Mouse (Mus musculus) telencephalon, adult 2 months (tissue): Measurements from ENCODE around the gene Nxpe3.
"Not testable (repeated sequence)": the region's sequence is repeated elsewhere in the genome, so short reads cannot be mapped to it uniquely, and the experiment has no call there.

Source experiments
- DNase-seq: peaks from one replicate; pipeline ENCODE4 v3.0.0-alpha.2; 2011; ENCODE audit warnings: low read depth, low spot score

Gene Nxpe3

DNA sequence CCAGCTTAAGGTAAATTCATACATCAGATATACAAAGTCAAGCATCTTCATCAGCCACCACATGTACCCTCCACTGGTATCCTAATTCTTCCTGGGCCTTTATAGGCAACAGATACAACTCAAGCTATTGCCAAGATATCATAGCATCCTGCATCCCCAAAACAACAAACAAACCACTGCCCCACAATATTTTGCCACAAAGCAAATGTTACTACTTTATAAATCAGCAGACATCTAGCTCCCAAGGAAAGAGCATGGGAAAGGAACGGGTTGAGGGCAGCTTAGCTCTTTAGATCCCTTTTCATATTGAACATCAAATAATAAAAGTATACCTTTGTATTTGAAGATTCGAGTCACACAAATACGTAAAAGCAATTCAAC lies 57.0 kb downstream of the Nxpe3 start:
- no peak for DNase-seq

DNA sequence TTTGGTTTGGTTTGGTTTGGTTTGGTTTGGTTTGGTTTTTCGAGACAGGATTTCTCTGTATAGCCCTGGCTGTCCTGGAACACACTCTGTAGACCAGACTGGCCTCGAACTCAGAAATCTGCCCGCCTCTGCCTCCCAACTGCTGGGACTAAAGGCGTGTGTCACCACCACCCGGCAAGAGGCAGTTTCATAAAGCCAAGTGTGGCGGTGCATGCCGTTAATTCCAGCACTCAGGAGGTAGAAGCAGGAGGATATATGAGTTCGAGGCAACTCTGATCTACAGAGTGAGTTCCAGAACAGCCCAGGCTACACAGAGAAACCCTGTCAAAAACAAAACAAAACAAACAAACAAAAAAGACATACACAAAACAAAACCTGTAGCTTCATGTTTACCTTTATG lies 57.4 kb downstream of the Nxpe3 start:
- not testable (repeated sequence) for DNase-seq

DNA sequence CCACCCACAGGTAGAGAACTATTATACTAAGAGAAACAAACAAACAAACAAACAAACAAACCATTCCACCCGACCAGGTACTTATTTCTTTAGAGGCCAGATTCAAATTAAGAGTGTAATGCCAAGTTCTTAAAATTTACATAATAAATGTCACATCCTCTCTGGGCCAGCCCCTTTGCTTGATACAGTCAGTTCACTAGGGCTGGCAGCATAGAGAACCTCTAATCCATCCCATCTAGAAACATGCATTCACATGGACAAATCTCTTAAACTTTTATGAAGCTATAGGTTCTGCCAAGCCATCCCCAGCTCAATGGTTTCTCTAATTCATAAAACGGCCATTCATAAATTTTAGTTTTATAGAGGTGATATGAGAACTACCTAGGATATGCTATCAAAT lies 57.9 kb downstream of the Nxpe3 start:
- DNase-seq, result no peak

DNA sequence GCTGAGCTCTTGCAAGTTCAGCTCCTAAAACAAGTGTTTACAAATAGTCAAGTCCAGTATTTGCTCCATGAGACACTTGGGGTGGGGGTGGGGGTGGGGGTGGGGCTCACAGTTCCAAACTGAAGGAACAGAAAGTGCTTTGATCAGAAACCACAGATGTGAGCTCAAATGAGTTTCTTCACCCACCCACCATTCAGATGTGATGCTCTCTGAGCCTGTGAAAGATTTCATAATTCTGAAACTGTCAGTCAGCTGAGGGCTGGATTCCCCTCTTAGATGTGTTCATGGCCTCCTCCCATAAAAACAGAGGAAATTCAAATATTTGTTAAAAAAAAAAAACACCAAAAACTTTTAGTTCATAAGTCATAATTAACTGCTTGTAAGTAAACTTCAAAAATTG lies 59.3 kb downstream of the Nxpe3 start:
- DNase-seq, result no peak

DNA sequence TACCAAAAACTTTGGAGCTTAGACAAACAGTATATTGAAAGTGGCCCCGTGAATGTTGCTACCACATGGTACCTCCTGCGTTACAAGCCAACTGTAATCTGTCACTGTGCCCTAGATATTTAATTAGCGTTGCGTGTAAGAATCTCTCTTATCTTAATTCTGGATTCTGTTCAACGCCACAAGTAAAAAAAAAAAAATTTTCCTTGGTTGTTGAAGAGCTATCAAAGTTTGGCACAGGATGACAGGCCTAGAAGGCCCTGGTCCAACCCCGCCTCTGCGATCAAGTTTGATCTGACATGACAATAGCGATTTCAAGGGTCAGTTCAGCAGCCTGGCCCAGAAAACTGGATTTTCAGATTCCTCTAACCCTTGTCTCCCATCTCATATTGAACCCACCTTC lies 62.5 kb downstream of the Nxpe3 start:
- no peak for DNase-seq

DNA sequence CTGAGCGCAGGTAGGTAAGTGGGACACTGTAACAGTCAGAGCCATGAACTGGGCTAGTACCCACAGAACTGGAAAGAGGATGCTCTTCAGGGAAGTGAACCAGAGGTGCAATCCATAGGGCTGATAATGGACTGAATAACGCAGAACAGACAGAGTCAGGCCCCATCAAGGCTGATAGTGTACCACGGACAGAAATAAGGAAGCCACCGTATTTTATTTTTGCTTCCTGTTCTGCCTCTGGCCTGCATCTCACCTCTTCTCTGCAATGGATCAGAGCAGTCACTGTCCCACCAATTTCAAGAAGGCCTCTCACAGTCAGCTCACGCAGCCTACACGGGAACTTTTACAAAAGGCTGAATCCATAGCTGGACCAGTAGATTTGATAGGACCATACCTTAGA lies 63.0 kb downstream of the Nxpe3 start:
- no peak for DNase-seq

DNA sequence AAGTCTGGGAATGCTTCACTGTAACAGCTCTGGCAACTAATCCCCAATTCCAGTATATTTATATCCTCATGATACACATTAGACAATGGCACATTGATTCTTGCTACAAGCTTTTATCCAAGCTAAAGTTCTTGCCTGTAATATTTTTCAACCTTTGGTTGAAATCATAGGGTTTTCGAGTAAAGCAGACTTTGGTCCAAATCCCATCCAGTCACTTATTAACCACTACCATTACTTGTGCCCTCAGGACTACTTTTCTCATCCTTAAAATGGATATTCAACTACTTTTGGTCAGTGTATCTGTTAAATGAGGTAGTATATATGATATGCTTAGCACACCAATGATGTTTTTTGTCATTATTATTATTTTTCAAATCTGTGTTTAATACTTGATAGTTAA lies 63.6 kb downstream of the Nxpe3 start:
- no peak for DNase-seq

DNA sequence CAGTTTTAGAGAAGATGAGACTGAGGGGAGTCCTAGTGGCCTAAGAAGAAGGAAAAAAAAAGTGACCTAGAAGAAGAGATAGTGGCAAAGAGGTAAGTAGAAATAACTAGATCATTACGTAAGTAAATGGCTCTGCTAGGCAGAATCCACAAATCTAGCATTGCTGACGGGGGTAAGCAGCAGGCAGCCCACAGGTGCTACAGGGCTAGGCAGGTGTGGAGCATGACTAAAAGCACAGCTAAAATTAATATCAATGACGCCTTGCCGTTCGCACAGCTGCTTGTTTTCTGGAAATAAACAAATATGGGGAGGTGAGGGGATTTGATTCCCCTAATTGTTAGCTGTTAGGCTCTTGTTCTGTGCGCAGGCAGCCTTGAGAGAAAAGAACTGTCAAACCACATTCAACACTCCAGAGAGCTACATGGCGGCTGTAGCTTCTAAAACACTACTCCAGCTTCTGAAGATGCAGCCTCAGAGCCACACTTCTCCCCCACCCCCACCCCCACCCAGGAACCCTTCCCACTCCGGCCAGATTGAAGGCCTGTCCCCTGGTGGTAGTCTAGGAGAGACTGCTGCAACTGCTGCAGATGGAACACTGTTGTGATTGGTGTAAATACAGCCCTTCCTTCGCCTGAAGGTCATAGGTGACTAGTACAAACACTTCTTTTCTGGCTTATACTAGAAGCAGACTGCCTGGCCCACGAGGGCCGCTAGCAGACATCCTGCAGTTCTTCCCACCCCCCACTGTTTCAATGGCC lies 71.5 kb downstream of the Nxpe3 start:
- no peak for DNase-seq

DNA sequence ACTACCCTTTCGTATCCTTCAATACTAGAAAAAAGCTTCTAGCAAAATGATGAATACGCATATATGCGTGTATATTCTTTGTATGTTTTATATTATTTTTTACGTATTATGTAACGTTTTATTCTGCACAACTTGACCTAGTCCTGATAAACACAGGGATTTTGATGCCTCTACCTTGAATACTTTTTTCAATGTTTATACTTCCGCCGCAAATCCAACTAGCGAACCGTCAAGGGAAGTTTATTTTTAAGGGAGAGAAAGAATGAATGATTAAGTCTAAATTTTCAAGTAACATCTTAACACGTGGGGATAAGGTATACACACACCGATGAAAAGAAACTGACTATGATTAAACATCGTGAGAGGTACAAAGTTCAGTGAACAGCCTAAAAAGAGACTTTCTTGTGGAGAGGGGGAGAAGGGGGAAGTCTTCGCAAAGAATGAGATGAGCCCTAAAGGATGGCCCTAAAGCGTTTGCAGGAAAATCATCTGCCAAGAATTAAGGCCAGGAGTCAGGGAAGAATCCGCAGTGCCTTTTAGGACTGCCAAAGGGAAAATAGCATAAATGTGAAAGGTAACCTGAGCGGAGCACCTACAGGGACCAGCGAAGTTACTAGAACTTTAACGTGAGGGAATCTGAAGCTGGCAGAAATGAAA lies 72.2 kb downstream of the Nxpe3 start:
- DNase-seq, result no peak

DNA sequence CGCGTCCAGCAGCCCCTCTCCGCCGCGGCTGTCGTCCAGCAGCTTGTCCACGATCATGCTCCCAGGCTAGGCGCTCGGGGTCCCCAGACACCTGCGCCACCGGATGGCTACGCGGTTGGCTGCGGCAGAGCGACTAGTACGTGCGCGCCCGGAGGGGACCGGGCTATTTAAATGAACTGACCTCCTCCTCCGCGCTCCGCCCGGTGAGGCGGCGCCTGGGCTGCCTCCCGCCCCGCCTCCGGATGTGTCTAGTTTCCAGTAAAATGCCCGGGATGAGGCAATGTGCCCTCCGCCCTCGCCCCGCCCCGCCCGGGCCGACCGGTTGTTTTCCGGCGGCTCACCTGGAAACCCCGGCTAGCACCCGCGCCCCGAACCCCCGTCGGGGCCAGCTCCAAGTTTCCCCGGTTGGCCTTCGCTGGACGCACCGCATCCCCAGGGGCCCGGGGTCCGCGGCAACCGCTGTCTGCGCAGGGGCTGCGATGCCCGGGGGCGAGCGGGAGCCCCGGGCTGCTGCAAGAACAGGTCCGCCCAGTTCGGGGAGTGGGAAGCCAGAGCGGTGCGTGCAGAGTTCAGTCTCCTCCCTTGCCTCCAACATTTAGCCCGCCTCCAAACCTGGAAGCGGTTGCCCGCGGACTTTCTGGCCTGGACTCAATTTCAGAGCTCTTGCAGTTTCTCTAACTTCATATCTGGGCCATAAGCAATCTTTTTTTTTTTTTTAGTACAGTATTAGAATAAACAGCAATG lies 72.9 kb downstream of the Nxpe3 start:
- DNase-seq, result no peak

DNA sequence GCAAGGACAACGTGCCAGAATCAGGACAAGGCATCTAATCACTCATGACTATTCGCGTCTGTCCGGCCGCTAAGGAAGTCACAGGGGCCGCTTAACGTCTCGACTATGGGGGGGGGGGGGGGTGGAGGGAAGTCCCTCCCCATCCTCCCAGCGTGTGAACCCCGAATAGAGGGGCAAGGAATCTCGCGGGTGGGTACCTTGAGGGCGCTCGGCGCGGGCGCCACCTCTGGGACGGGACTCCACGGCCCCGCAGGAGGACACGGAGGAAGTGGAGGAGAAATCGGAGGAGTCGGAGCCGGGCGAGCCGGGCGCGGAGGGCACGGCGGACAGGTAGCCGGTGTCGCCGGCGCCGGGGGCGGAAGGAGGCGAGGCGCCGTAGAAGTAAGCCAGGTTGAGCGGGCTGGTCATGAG lies 73.5 kb downstream of the Nxpe3 start:
- no peak for DNase-seq

DNA sequence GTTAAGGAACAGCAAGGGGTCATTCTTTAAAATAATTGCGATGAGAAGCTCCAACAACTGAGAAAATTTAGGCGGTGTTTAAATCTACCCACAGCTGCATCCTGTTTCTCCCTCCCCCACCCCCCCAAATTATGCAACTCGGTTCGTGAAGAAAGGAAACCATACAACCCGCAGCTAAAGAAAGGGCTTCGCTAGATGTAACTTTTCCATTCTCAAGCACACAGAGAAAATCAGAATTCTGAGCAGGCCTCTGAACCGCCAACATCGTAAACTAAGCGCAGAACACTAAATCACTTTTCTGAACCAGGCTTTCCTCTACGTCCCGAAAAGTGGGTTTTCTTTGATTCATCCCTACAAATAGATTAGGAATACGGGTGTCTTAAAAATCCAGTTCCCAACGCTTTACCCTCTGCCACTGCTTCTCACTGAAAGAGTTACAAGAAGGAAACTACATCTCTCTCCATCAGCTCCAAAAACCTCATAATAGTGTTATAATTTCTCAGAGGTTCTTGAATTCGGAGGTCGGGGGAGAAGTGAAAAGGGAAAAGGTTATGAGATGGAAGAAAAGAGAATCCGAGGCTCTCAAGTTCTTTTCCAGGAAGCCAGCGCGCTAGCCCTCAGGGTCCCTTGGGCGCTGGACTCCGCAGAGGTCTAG lies 74.0 kb downstream of the Nxpe3 start:
- DNase-seq, result no peak

DNA sequence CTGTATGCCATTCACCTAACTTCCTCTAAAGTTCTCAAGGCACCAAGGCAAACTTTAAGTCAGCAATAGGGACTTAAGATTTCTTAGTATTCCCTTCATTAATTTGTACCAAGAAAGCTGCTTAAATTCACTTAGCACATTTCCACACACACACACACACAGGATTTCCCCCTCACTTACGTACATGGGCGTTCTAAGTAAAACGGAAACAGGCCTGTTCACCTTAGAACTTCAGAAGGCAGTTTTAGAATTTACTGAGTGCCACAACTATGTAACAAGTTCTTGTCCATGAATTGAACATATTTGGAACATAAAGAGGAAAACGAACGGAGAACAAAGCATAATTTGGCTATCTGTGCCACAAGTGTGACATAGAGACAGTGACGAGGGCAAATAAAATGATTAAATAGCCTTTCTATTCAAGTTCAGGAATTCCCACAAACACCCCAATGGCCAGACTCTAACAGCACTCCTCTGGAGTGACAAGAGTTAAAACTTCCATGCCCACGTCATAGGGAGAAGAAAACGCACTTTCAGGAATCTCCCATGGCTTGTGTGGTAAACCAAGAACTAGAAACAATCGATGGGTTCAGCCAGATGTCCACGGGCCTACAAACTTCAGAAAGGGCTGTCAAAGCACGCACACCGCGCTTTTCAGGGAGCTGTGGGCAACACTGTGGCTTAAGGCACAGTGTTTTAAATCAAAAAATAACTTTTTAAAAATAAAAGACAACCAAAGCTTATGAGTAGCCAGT lies 74.7 kb downstream of the Nxpe3 start:
- DNase-seq, result no peak

DNA sequence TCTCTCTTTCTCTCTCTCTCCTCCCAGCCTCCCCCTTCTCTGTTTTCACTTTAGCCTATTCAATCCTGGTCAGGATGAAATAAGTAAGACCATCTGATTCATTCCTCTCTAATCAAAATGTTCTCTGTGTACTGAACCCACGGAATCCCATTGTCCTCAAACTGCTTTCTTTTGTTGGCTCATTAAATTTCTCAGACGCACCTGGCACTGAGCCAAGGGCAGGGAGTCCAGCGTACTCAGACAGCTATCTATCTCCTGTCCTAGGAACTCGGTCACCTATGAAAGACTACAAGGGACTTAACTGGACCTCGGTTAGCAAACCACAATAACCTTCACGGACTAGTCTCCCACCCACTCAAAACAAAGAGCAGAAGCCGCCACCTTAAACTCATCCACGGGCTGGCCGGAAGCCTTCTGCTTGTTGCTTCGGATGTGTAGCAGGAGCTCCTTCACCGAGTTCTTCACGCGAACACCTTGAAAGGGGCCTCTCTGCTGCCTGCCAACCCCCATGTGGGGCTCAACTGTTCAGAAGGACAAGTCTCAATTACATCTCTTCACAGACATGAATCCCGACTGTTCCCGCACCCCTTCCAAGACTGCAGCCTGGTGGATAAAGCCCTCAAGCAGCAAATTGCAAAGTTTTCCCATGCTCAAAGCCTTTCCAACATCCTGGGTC lies 75.8 kb downstream of the Nxpe3 start:
- no peak for DNase-seq

DNA sequence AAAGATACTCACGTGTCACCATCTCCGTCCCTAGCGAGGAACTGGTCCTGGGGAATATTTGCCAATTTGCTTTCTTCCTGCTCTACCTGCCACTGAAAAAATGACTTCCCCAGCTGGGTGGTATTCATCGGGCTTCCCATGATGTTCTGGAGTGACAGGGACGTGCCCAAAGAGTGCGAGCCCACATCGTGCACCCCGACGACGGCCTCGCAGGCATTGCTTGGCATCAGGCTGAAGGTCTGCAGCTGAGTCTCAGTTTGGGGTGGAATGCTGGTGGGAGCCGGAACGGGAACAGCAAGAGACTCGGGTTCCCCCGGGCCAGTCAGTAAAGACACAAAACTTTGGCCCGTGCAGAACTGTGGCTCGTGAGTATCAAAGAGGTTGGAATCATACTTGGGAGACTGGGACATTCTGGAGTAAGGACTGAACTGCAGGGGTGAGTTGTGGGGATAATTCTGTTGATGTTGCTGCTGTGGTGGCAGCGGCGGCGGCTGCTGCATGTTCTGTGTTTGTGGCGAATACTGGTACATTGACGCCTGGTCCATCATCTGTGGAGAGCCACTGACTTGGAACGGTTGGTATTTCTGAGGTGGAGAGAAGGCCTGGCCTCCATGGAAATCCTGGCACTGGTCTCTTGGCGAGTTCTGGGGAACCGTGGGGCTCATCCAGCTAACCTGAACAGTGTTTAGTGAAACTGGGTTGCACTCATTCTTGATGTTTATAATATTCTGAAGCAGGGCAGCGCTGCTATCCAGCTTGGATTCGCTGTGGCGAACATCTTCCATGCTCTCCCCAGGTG lies 77.2 kb downstream of the Nxpe3 start:
- DNase-seq, result no peak

DNA sequence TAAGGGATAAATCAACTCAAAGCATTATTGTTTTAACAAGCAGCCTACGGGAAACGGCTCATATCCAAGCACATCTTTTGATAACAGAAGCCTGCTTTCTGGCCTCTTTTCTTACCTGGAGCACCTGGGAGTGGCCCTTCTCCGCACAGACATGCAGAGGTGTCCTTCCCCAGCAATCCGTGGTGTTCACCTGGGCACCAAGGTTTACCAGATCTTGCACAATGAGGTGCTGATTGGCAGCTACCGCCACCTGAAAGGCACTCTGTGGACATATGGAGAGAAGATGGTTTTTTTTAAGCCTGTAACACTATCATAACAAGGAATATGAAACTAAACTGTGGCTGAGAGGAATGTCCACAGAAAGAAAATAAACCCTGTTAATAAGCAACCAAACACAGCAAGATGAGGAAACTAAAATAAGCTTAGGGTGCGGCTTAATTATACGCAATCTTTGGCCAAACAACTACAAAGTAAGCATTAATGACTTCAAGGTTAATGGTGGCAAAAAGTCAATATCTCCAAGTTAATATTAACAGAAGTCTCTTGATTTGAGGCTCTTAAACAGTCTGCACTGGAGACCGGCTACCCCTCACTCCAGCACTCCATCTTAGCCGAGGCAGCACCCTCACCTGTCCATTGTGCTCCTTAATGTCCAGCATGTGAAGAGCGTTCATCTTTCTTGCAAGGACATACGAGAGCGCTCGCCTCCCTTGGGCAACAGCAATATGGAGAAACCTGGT lies 78.7 kb downstream of the Nxpe3 start:
- no peak for DNase-seq

DNA sequence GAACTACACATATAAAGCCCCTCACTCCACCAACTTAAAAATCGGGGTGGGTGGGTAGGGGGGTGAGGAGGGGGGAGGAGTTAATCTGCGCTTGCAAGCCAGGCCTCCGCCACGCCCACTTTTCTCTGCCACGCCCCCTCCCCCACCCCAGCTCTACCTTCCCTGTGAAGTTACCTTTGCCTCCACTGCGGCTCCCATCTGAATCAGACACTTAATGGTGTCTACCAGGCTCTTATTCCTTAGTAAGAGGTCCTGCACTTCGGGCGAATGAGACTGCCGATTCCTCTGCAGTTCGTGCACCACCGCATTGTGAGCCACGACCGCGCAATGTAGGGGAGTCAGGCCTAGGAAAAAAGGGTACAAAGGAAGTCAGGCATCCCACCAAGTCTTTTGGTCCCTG lies 79.6 kb downstream of the Nxpe3 start:
- DNase-seq, result no peak

DNA sequence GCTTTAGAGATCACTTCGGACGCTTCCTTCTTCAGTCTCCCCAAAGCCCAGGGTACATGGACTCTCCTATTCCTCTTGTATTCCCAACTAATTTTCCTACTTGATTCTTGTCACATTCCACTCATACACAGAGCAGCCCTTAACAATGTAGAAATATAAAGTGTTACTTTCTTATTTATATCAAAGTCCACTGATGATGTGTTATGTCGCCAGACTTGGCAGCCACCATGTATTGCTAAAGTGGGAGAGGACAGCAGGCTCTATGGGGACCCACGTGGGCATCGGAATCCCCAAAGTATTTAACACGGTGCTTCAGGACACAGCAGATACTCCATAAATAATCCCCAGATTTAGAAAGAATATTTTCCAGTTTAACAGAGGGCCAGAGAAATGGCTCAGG lies 80.4 kb downstream of the Nxpe3 start:
- no peak for DNase-seq

DNA sequence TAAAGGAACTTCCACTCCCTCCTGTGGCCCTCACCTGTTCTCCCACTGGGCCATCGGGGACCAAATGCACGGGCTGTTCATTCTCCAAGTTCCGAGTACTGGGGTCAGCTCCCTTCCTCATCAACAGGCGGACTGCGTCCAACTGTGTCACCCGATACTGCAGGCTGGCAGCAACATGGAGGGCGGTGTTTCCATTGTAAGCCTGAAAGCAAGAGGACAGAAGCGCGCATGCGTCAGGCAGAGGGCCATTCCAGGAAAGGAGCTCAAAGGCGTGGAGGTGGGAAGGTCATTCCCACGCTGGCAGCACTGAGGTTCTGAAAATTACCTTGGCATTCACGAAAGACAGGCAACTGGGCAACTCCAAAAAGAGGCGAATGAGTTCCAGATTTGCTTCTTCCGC lies 81.2 kb downstream of the Nxpe3 start:
- no peak for DNase-seq

DNA sequence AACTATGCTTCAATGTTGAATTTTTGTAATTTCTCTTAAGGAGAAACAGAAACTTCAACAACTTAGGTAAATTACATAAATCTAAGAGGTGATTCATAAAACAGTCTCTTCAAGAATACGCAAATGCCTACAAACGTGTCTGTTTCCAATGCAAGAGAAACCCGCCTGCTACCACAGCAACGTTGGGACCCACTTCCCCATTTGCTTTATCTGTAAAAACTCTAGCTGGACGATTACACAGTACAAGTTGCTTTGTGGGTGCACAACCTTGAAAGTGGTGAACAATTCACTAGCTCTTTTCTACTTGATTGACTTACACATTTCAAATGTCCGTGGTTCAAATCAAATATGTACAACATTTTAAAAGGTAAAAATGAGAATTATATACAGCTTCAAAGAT lies 83.3 kb downstream of the Nxpe3 start:
- DNase-seq, result no peak
